Mouse (Mus musculus) liver, postnatal 0 days (tissue): ENCODE results near the gene Fam102a.

ENCODE experiments used
- CTCF ChIP-seq: sonication (generic); IDR thresholded peaks from 2 replicates; pipeline ENCODE4 v1.5.1; 2016; ENCODE audit warnings: antibody characterized with exemption, low read depth
- EP300 ChIP-seq: IDR thresholded peaks from 2 replicates; pipeline ENCODE4 v1.6.1; 2016; ENCODE audit warnings: antibody characterized with exemption, low read depth, mild to moderate bottlenecking

- TF ChIP-seq EP300 (no peak), CTCF (no peak)
Measured at GRCm38 (mm10) chr2:32596725-32597124, 61.6 kb downstream of the Fam102a start.
